Mouse (Mus musculus): ENCODE results near the gene Olfr996. TPM values are rescaled to one million over a fixed set of nuclear protein-coding genes. Genes with fewer than 3 reads are reported as not detected.

The Olfr996 gene
- polyA plus RNA-seq, 1 experiment from 2014 or later, result not detected

Other genes with a start within 250 kb of the Olfr996 start
- not detected in 2 replicates for gene Olfr987, start 239.9 kb upstream of the Olfr996 start, polyA plus RNA-seq (2014; fragmentation: Nextera tagmentation; extraction: Ambion mirVana)
- gene Olfr988, start 216.0 kb upstream of the Olfr996 start, polyA plus RNA-seq (2014; fragmentation: Nextera tagmentation; extraction: Ambion mirVana), result not detected in 2 replicates
- not detected in 2 replicates for gene Olfr992, start 169.7 kb upstream of the Olfr996 start, polyA plus RNA-seq (2014; fragmentation: Nextera tagmentation; extraction: Ambion mirVana)
- not detected in 2 replicates for gene Olfr993, start 164.3 kb upstream of the Olfr996 start, polyA plus RNA-seq (2014; fragmentation: Nextera tagmentation; extraction: Ambion mirVana)
- gene Olfr994, start 142.8 kb upstream of the Olfr996 start, polyA plus RNA-seq (2014; fragmentation: Nextera tagmentation; extraction: Ambion mirVana), result not detected in 2 replicates
- not detected in 2 replicates for gene Olfr995, start 135.6 kb upstream of the Olfr996 start, polyA plus RNA-seq (2014; fragmentation: Nextera tagmentation; extraction: Ambion mirVana)
- 0.08 and 0.12 TPM in 2 replicates for gene 4833423E24Rik, start 60.2 kb upstream of the Olfr996 start, polyA plus RNA-seq (2014; fragmentation: Nextera tagmentation; extraction: Ambion mirVana)
- not detected in 2 replicates for gene Olfr998, start 9.7 kb downstream of the Olfr996 start, polyA plus RNA-seq (2014; fragmentation: Nextera tagmentation; extraction: Ambion mirVana)
- not detected in 2 replicates for gene Olfr1000, start 32.7 kb downstream of the Olfr996 start, polyA plus RNA-seq (2014; fragmentation: Nextera tagmentation; extraction: Ambion mirVana)
- not detected in 2 replicates for gene Olfr1002, start 71.5 kb downstream of the Olfr996 start, polyA plus RNA-seq (2014; fragmentation: Nextera tagmentation; extraction: Ambion mirVana)
- gene Olfr154, start 85.2 kb downstream of the Olfr996 start, polyA plus RNA-seq (2014; fragmentation: Nextera tagmentation; extraction: Ambion mirVana), result not detected in 2 replicates
- not detected in 2 replicates for gene Olfr1006, start 99.6 kb downstream of the Olfr996 start, polyA plus RNA-seq (2014; fragmentation: Nextera tagmentation; extraction: Ambion mirVana)
- gene Olfr1008, start 110.2 kb downstream of the Olfr996 start, polyA plus RNA-seq (2014; fragmentation: Nextera tagmentation; extraction: Ambion mirVana), result not detected in 2 replicates
- gene Olfr1009, start 136.2 kb downstream of the Olfr996 start, polyA plus RNA-seq (2014; fragmentation: Nextera tagmentation; extraction: Ambion mirVana), result not detected in 2 replicates
- gene Olfr1012, start 183.6 kb downstream of the Olfr996 start, polyA plus RNA-seq (2014; fragmentation: Nextera tagmentation; extraction: Ambion mirVana), result not detected in 2 replicates
- gene Olfr1013, start 187.9 kb downstream of the Olfr996 start, polyA plus RNA-seq (2014; fragmentation: Nextera tagmentation; extraction: Ambion mirVana), result not detected in 2 replicates
- not detected in 2 replicates for gene Olfr1014, start 193.5 kb downstream of the Olfr996 start, polyA plus RNA-seq (2014; fragmentation: Nextera tagmentation; extraction: Ambion mirVana)
- not detected in 2 replicates for gene Olfr1015, start 202.8 kb downstream of the Olfr996 start, polyA plus RNA-seq (2014; fragmentation: Nextera tagmentation; extraction: Ambion mirVana)
- not detected in 2 replicates for gene Olfr1016, start 223.3 kb downstream of the Olfr996 start, polyA plus RNA-seq (2014; fragmentation: Nextera tagmentation; extraction: Ambion mirVana)
- not detected in 2 replicates for gene Olfr1018, start 239.3 kb downstream of the Olfr996 start, polyA plus RNA-seq (2014; fragmentation: Nextera tagmentation; extraction: Ambion mirVana)

All from forebrain, embryonic 14.5 days (tissue).